ENCODE assay signal across 16 mouse cellular contexts in the genomic region with DNA sequence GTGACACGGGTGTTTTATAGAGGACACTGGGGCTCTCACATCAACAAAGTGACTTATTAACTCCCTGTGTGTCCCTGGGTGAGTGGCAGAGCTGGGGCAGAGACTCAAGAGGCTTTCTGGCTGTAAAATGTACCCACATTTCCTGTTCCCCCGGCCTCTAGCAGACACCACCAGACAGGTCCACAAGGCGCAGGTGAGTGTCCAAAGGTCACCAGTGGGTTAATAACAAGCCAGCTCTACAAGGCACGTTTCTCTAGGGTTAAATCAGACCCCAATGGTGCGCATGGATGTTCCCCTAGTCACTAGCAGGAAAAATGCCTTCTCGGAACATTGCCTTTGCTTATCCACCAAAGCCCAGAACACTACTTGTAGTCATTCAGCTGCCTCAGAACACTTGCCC. TPM values are rescaled to one million over a fixed set of nuclear protein-coding genes. Genes with fewer than 3 reads are reported as not detected.
DNase-seq lines count a peak whose midpoint lies in the region; ATAC-seq and TF ChIP-seq lines count a peak whose summit lies in the region.
"Had no signal": no experiment of that assay in that cellular context is flagged by ENCODE, and none has a peak within 500 bp of the region (broad histone marks: within the 10 kb centered on the region; RNA-seq: fewer than 3 reads in every experiment).

No protein-coding gene starts in this region.

- H3K9ac ChIP-seq in intestine, embryonic 15.5 days, result no peak overlapping the region
- H3K9ac ChIP-seq in hindbrain, embryonic 14.5 days, result no peak overlapping the region

- WGBS in intestine, embryonic 15.5 days, result 41% methylated on average over 6 of the region's 6 CpGs
- 77% methylated on average over 6 of the region's 6 CpGs for WGBS in olfactory bulb, adult 2 months
- WGBS in hindbrain, embryonic 14.5 days, result 81% methylated on average over 6 of the region's 6 CpGs

- peak overlapping the region; percentile 44; the same call in 1 of the 2 replicates for H3K27ac ChIP-seq in left cerebral cortex, adult 2 months
- H3K27ac ChIP-seq in intestine, embryonic 15.5 days, result peak overlapping the region; percentile 93
- 0 out of 2 replicates have a peak overlapping the region, but pooled peaks have one; percentile 25 for H3K27ac ChIP-seq in olfactory bulb, adult 2 months (ENCODE audit: insufficient read depth, low read depth, low read length)
- no peak overlapping the region for H3K27ac ChIP-seq in hindbrain, embryonic 14.5 days
- H3K27ac ChIP-seq: heart, adult 2 months had no signal

- no peak overlapping the region for H3K4me3 ChIP-seq in left cerebral cortex, adult 2 months
- peak overlapping the region; percentile 10; the same call in 1 of the 2 replicates for H3K4me3 ChIP-seq in intestine, embryonic 15.5 days (replicated peaks)
- no peak overlapping the region for H3K4me3 ChIP-seq in olfactory bulb, adult 2 months (ENCODE audit: insufficient read depth, low read depth, low read length)
- H3K4me3 ChIP-seq in hindbrain, embryonic 14.5 days (replicated peaks; ENCODE audit: low read length), result no peak overlapping the region
- H3K4me3 ChIP-seq: embryonic facial prominence, embryonic 13.5 days; heart, adult 2 months had no signal

- H3K4me1 ChIP-seq in intestine, embryonic 15.5 days (replicated peaks), result peaks cover 65% of the 10 kb centered on the region
- peaks cover 27% of the 10 kb centered on the region for H3K4me1 ChIP-seq in olfactory bulb, adult 2 months (ENCODE audit: control insufficient read depth, insufficient read depth, low read length)
- peaks cover 6% of the 10 kb centered on the region for H3K4me1 ChIP-seq in hindbrain, embryonic 14.5 days (replicated peaks; ENCODE audit: control insufficient read depth, insufficient read depth, low read length)

- TF ChIP-seq CTCF in left cerebral cortex, adult 2 months (IDR thresholded peaks at IDR 0.05), result no peak
- TF ChIP-seq CTCF in olfactory bulb, adult 2 months (IDR thresholded peaks at IDR 0.05; ENCODE audit: insufficient read depth, low read depth, low read length), result no peak

- intact Hi-C loops in left cerebral cortex, adult 2 months (cut with DNase I), result no loop called here
- intact Hi-C loops in left cerebral cortex, postnatal 4 days (cut with DNase I), result no loop called here

- peak; percentile 70 for ATAC-seq in intestine, embryonic 15.5 days
- no peak for ATAC-seq in hindbrain, embryonic 14.5 days (ENCODE audit: low FRiP score)

- no peaks in the 10 kb centered on the region for H3K9me3 ChIP-seq in intestine, embryonic 15.5 days
- H3K9me3 ChIP-seq in hindbrain, embryonic 14.5 days (ENCODE audit: control insufficient read depth, low read length), result no peaks in the 10 kb centered on the region
- H3K9me3 ChIP-seq: embryonic facial prominence, embryonic 13.5 days; G1E had no signal

- H3K36me3 ChIP-seq in intestine, embryonic 15.5 days, result no peaks in the 10 kb centered on the region
- H3K36me3 ChIP-seq in hindbrain, embryonic 14.5 days (replicated peaks; ENCODE audit: control insufficient read depth, insufficient read depth), result no peaks in the 10 kb centered on the region
- H3K36me3 ChIP-seq: embryonic facial prominence, embryonic 13.5 days; G1E had no signal

- H3K4me2 ChIP-seq in intestine, embryonic 15.5 days (replicated peaks), result peak overlapping the region; percentile 83
- no peak overlapping the region for H3K4me2 ChIP-seq in hindbrain, embryonic 14.5 days (replicated peaks)
- H3K4me2 ChIP-seq: embryonic facial prominence, embryonic 13.5 days had no signal

- TF ChIP-seq POLR2A in olfactory bulb, adult 2 months (IDR thresholded peaks at IDR 0.05; ENCODE audit: insufficient read depth, low read depth, low read length), result no peak

- H3K27me3 ChIP-seq in intestine, embryonic 15.5 days (replicated peaks), result no peaks in the 10 kb centered on the region
- peaks cover 18% of the 10 kb centered on the region for H3K27me3 ChIP-seq in hindbrain, embryonic 14.5 days (ENCODE audit: control insufficient read depth, insufficient read depth, low read length)
- H3K27me3 ChIP-seq: embryonic facial prominence, embryonic 13.5 days had no signal

- no peak for DNase-seq in left cerebral cortex, adult 2 months (ENCODE audit: extremely low spot score in 1 of 2, low spot score in 2 of 2)
- DNase-seq in left cerebral cortex, postnatal 4 days, result no peak
- peak; percentile 67 for DNase-seq in kidney, postnatal 10 days
- DNase-seq in ovary, postnatal 14 days (ENCODE audit: low spot score), result no peak
- no peak for DNase-seq in hindbrain, embryonic 14.5 days (ENCODE audit: low spot score)
- DNase-seq in urinary bladder, postnatal 4 days (ENCODE audit: low spot score in 2 of 2), result no peak
- DNase-seq: B cell, adult 2 months; cerebellum, adult 9-11 months had no signal

RNA-seq across cellular contexts. Expression of a gene that starts 6.0 kb away (rescaled TPM):
- total RNA-seq in left cerebral cortex, adult 2 months (2021), result 10 to 100 TPM; 78.7 to 93.2 TPM
- 10 to 100 TPM in 1 of 2 experiments, 1 to 10 TPM in 1; 9.6 to 12.6 TPM for total RNA-seq in left cerebral cortex, postnatal 4 days (2021)
- 120 and 126 TPM in 2 replicates for polyA plus RNA-seq in intestine, embryonic 15.5 days (2015; fragmentation: Nextera tagmentation; extraction: Ambion mirVana)
- 124 TPM in 1 of 2 replicates, not detected in the other for polyA plus RNA-seq in olfactory bulb, adult 2 months (2012; ENCODE audit: insufficient read depth, insufficient read length, low replicate concordance, missing spikeins)
- polyA plus RNA-seq in hindbrain, embryonic 14.5 days (2014; fragmentation: Nextera tagmentation; extraction: Ambion mirVana), result 6.8 and 9.3 TPM in 2 replicates
- polyA plus RNA-seq: G1E had no signal

RNA-seq across cellular contexts. Expression of a gene that starts 19.1 kb away (rescaled TPM):
- total RNA-seq in left cerebral cortex, adult 2 months (2021), result 10 to 100 TPM; 40.8 to 41.3 TPM
- total RNA-seq in left cerebral cortex, postnatal 4 days (2021), result 10 to 100 TPM; 42.5 to 45.8 TPM
- polyA plus RNA-seq in intestine, embryonic 15.5 days (2015; fragmentation: Nextera tagmentation; extraction: Ambion mirVana), result 51.1 and 61.9 TPM in 2 replicates
- polyA plus RNA-seq in olfactory bulb, adult 2 months (2012; ENCODE audit: insufficient read depth, insufficient read length, low replicate concordance, missing spikeins), result not detected in 2 replicates
- polyA plus RNA-seq in hindbrain, embryonic 14.5 days (2014; fragmentation: Nextera tagmentation; extraction: Ambion mirVana), result 87.1 and 92.6 TPM in 2 replicates

RNA-seq across cellular contexts. Expression of a gene that starts 23.1 kb away (rescaled TPM):
- 10 to 100 TPM; 10.2 to 14.1 TPM for total RNA-seq in left cerebral cortex, adult 2 months (2021)
- 1 to 10 TPM in 1 of 2 experiments, not detected in 1; 2.9 TPM for total RNA-seq in left cerebral cortex, postnatal 4 days (2021)
- 9.4 and 18.5 TPM in 2 replicates for polyA plus RNA-seq in intestine, embryonic 15.5 days (2015; fragmentation: Nextera tagmentation; extraction: Ambion mirVana)
- polyA plus RNA-seq in olfactory bulb, adult 2 months (2012; ENCODE audit: insufficient read depth, insufficient read length, low replicate concordance, missing spikeins), result not detected in 2 replicates
- 8.6 and 10.0 TPM in 2 replicates for polyA plus RNA-seq in hindbrain, embryonic 14.5 days (2014; fragmentation: Nextera tagmentation; extraction: Ambion mirVana)
- total RNA-seq: megakaryocyte, adult 5-6 weeks had no signal

RNA-seq across cellular contexts. Expression of a gene that starts 32.8 kb away (rescaled TPM):
- 10 to 100 TPM; 10.4 to 11.0 TPM for total RNA-seq in left cerebral cortex, adult 2 months (2021)
- 1 to 10 TPM; 9.6 to 9.8 TPM for total RNA-seq in left cerebral cortex, postnatal 4 days (2021)
- polyA plus RNA-seq in intestine, embryonic 15.5 days (2015; fragmentation: Nextera tagmentation; extraction: Ambion mirVana), result 9.3 and 11.0 TPM in 2 replicates
- polyA plus RNA-seq in olfactory bulb, adult 2 months (2012; ENCODE audit: insufficient read depth, insufficient read length, low replicate concordance, missing spikeins), result not detected in 2 replicates
- polyA plus RNA-seq in hindbrain, embryonic 14.5 days (2014; fragmentation: Nextera tagmentation; extraction: Ambion mirVana), result 0.44 and 0.75 TPM in 2 replicates
- total RNA-seq: megakaryocyte, adult 5-6 weeks had no signal
- polyA plus RNA-seq: G1E had no signal

RNA-seq across cellular contexts. Expression of a gene that starts 34.8 kb away (rescaled TPM):
- under 1 TPM; 0.20 to 0.23 TPM for total RNA-seq in left cerebral cortex, adult 2 months (2021)
- under 1 TPM; 0.24 to 0.40 TPM for total RNA-seq in left cerebral cortex, postnatal 4 days (2021)
- polyA plus RNA-seq in intestine, embryonic 15.5 days (2015; fragmentation: Nextera tagmentation; extraction: Ambion mirVana), result 16.1 and 40.7 TPM in 2 replicates
- not detected in 2 replicates for polyA plus RNA-seq in olfactory bulb, adult 2 months (2012; ENCODE audit: insufficient read depth, insufficient read length, low replicate concordance, missing spikeins)
- polyA plus RNA-seq in hindbrain, embryonic 14.5 days (2014; fragmentation: Nextera tagmentation; extraction: Ambion mirVana), result 0.04 and 0.15 TPM in 2 replicates
- total RNA-seq: heart, adult 2 months; heart, postnatal 25 days; megakaryocyte, adult 5-6 weeks had no signal
- polyA plus RNA-seq: G1E; large intestine, adult 2 months had no signal

Comparison
In these comparisons a context has a peak if more than half of its experiments do, and no peak if none do; other contexts are left out.
1. RNA of a gene that starts 19.1 kb away (polyA plus RNA-seq): 87.1 to 92.6 TPM in hindbrain, embryonic 14.5 days and 51.1 to 61.9 TPM in intestine, embryonic 15.5 days; not detected in olfactory bulb, adult 2 months; every median in the first group is over 10 times any median in the second.